Mouse (Mus musculus): ENCODE measurements at regions not wholly inside any gene's neighbourhood (a gene's known extent, or its start where the extent isn't known, plus 50 kb on each side); places are given as distances from the start of the nearest gene placed in this dataset.

DNA sequence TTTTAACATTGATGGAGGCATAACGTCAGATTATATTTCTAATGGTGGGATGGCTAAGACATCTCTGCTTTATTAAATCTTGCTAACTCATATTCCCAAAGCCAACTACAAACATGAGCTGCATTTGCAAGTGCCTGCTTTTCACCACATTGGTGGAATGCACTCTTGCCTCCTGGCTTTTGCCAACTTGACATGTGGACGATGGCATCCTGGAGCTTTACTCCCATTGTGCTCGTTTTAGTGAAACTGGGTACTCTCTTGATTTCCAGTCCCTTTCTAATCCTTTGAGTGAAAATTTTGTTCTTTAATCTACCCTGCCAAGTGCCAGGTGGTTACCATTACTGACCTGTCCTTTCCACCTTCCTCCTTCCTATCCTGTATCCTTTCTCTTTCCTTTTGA is 265.8 kb upstream of the Klf12 start:
- no peak for TF ChIP-seq POLR2A (IDR thresholded peaks at IDR 0.05; ENCODE audit: control insufficient read depth, low read depth, low read length)
- no peak for TF ChIP-seq CTCF (IDR thresholded peaks at IDR 0.05; ENCODE audit: control insufficient read depth, insufficient read depth, insufficient replicate concordance, low read depth, low read length)

All from testis, adult 2 months (tissue).